In genomic region chr14:101608519-101609368, GRCm38 (mm10) we compare ENCODE assay signal across 8 mouse cellular contexts. TPM values are rescaled to one million over a fixed set of nuclear protein-coding genes. Genes with fewer than 3 reads are reported as not detected.
A peak's percentile ranks its signal among the peaks of the same experiment; 100 is the strongest.
DNase-seq lines count a peak whose midpoint lies in the region; ATAC-seq lines count a peak whose summit lies in the region.

TSS of gene Tbc1d4 (minus strand) at chr14:101609191.

- peak within 1 kb of the TSS; percentile 55 for H3K4me3 ChIP-seq in hindbrain, embryonic 14.5 days (replicated peaks; ENCODE audit: low read length)

- H3K4me2 ChIP-seq in hindbrain, embryonic 14.5 days (replicated peaks): peak within 1 kb of the TSS; percentile 99

- H3K9ac ChIP-seq in hindbrain, embryonic 14.5 days: peak within 1 kb of the TSS; percentile 59

- WGBS in hindbrain, embryonic 14.5 days: under 1% methylated on average over 51 of the region's 62 CpGs

- peaks cover 8% of the 10 kb centered on the region for H3K4me1 ChIP-seq in hindbrain, embryonic 14.5 days (replicated peaks; ENCODE audit: control insufficient read depth, insufficient read depth, low read length)

- no peaks in the 10 kb centered on the region for H3K36me3 ChIP-seq in hindbrain, embryonic 14.5 days (replicated peaks; ENCODE audit: control insufficient read depth, insufficient read depth)

- H3K9me3 ChIP-seq in hindbrain, embryonic 14.5 days (ENCODE audit: control insufficient read depth, low read length): no peaks in the 10 kb centered on the region

- peak; percentile 80 for DNase-seq in R1 (ENCODE audit: low read depth, low spot score)
- peak; percentile 86 to 91 for DNase-seq in cerebellum, postnatal 14 days
- peak; percentile 66 to 69 for DNase-seq in frontal cortex, postnatal 36 days (ENCODE audit: low spot score in 2 of 2)
- peak; percentile 67 for DNase-seq in hindbrain, embryonic 14.5 days (ENCODE audit: low spot score)
- DNase-seq in left cerebral cortex, adult 18-20 months (ENCODE audit: low spot score in 2 of 2): peak; percentile 53 to 70
- peak; percentile 85 to 92 for DNase-seq in lung, postnatal 4 days
- DNase-seq in retina, postnatal 7 days (ENCODE audit: low read depth, low spot score): peak; percentile 57
- peak; percentile 74 for DNase-seq in urinary bladder, adult 2 months (ENCODE audit: low spot score)

- H3K27me3 ChIP-seq in hindbrain, embryonic 14.5 days (ENCODE audit: control insufficient read depth, insufficient read depth, low read length): no peaks in the 10 kb centered on the region

- peak within 1 kb of the TSS; percentile 22 for H3K27ac ChIP-seq in hindbrain, embryonic 14.5 days

- ATAC-seq in hindbrain, embryonic 14.5 days (ENCODE audit: low FRiP score): peak; percentile 85

RNA-seq across cellular contexts. Expression of gene Tbc1d4, which starts in this region (rescaled TPM):
- 5.9 and 8.7 TPM in 2 replicates for polyA plus RNA-seq in hindbrain, embryonic 14.5 days (2014; fragmentation: Nextera tagmentation; extraction: Ambion mirVana)
- 10 to 100 TPM; 10.4 to 10.6 TPM for total RNA-seq in left cerebral cortex, adult 18-20 months (2021)
- 9.2 and 9.5 TPM in 2 replicates for polyA plus RNA-seq in urinary bladder, adult 2 months (2012; rRNA removed)

Comparison
In these comparisons a context has a peak if more than half of its experiments do, and no peak if none do; other contexts are left out.
1. Peak in every context shown above with its lines: DNase-seq, ATAC-seq, H3K4me3 ChIP-seq and H3K27ac ChIP-seq.